Mouse (Mus musculus) small intestine, adult 2 months (tissue): ENCODE measurements at regions not wholly inside any gene's neighbourhood (a gene's known extent, or its start where the extent isn't known, plus 50 kb on each side); places are given as distances from the start of the nearest gene placed in this dataset.

Experiments used
- H3K27ac ChIP-seq: fragments of 200-500 bp; 2 replicates; pipeline ENCODE4 v1.5.1; 2012; ENCODE audit warnings: low read depth, low read length, control low read depth, inconsistent platforms; ENCODE audit not compliant: insufficient read depth
- H3K27me3 ChIP-seq: fragments of 200-500 bp; 2 replicates; pipeline ENCODE4 v1.6.1; 2012; ENCODE audit warnings: mild to moderate bottlenecking, moderate library complexity, low read length, inconsistent platforms; ENCODE audit not compliant: control insufficient read depth, insufficient read depth
- H3K36me3 ChIP-seq: fragments of 200-500 bp; 2 replicates; pipeline ENCODE4 v1.6.1; 2012; ENCODE audit warnings: mild to moderate bottlenecking, low read length, control low read depth, inconsistent platforms; ENCODE audit not compliant: control insufficient read depth, insufficient read depth
- H3K4me1 ChIP-seq: fragments of 200-500 bp; 2 replicates; pipeline ENCODE4 v1.6.1; 2012; ENCODE audit warnings: low read length, inconsistent platforms, mixed read lengths; ENCODE audit not compliant: control insufficient read depth, insufficient read depth, insufficient read length
- H3K4me3 ChIP-seq: fragments of 200-500 bp; 2 replicates; pipeline ENCODE4 v1.5.1; 2012; ENCODE audit warnings: low read depth, mild to moderate bottlenecking, control low read depth, inconsistent platforms, low read length, moderate library complexity
- CTCF ChIP-seq: fragments of 200-500 bp; IDR thresholded peaks from 2 replicates; pipeline ENCODE4 v1.5.1; 2012; ENCODE audit warnings: low read depth, mild to moderate bottlenecking, control low read depth, inconsistent platforms, low read length, moderate library complexity, mixed read lengths; ENCODE audit not compliant: insufficient replicate concordance, insufficient read length; ENCODE audit errors: extremely low read depth
- POLR2A ChIP-seq: fragments of 200-500 bp; IDR thresholded peaks from 2 replicates; pipeline ENCODE4 v1.6.1; 2012; ENCODE audit warnings: low read depth, mild to moderate bottlenecking, control low read depth, inconsistent platforms, low read length, moderate library complexity
- WGBS: fragments of 180-500 bp; shearing (Covaris S2); methylation state at CpG from one replicate; pipeline ENCODE4 v1.1.7; 2018; 5-methylcytosine and 5-hydroxymethylcytosine counted together

- WGBS, result 80% methylated on average over 11 of the region's 11 CpGs
- Histone ChIP-seq H3K27me3 (no peaks in the 10 kb centered on the region), H3K4me3 (no peak overlapping the region), H3K4me1 (peaks cover 5% of the 10 kb centered on the region; the same call in 1 of the 2 replicates), H3K36me3 (no peaks in the 10 kb centered on the region), H3K27ac (no peak overlapping the region)
- TF ChIP-seq POLR2A (no peak), CTCF (no peak)
These were observed 60.1 kb upstream of the Dlg1 start for GRCm38 (mm10) chr16:31603185-31603584.

DNA sequence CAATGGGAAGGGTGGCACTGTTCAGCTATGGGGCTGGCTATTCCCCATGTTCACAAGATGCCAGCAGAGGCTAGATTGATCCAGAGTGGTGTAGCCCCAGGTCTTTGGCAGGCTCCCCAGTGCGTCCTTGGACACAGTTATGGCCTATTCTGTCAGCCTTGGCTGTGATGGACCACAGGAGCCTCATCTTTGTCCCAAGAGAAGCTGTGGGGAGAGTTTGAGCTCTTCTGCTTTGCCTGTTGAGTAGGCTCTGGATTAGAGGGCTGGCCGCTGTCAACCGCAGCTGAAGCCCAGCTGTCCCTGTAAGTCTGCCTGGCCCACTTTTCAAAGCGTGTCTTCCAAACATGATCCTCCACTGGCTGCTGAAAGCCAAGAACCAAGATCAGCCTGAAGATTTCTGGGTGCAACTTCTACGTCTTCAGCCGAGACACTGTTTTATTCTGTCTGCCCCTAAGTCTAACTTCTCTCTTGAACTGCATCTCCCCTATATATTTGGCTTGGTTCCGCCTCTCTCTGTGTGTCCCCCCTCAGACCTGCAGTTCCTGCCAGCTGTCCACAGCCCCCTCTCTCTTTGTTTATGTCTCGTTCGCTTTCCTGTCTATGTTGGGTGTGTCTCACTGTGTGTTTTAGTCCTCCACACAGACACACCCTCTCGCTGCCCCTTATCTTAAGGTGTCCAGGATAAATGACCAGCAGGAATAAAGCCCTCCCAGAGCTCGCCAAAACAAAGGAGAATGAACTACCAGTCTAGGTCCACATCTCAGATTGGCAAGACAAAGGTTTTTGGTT lies 56.7 kb upstream of the Dlg1 start:
- Histone ChIP-seq H3K36me3 (no peaks in the 10 kb centered on the region), H3K27ac (no peak overlapping the region; the same call in 1 of the 2 replicates), H3K4me3 (no peak overlapping the region), H3K4me1 (peaks cover 4% of the 10 kb centered on the region; the same call in 1 of the 2 replicates), H3K27me3 (no peaks in the 10 kb centered on the region)
- no peak for TF ChIP-seq CTCF
- TF ChIP-seq POLR2A, result no peak
- WGBS, result 62% methylated on average over 11 of the region's 11 CpGs

GRCm38 (mm10) chr16:31608964-31609363 lies 54.3 kb upstream of the Dlg1 start:
- TF ChIP-seq POLR2A (no peak), CTCF (no peak)
- Histone ChIP-seq H3K27ac (no peak overlapping the region), H3K36me3 (no peaks in the 10 kb centered on the region), H3K4me3 (no peak overlapping the region), H3K27me3 (no peaks in the 10 kb centered on the region), H3K4me1 (peaks cover 4% of the 10 kb centered on the region; the same call in 1 of the 2 replicates)
- 50% methylated on average over 7 of the region's 7 CpGs for WGBS

GRCm38 (mm10) chr16:31609394-31610172 lies 53.7 kb upstream of the Dlg1 start:
- no peak for TF ChIP-seq CTCF
- no peak for TF ChIP-seq POLR2A
- no peaks in the 10 kb centered on the region for H3K36me3 ChIP-seq
- H3K27me3 ChIP-seq, result no peaks in the 10 kb centered on the region
- no peak overlapping the region for H3K27ac ChIP-seq
- H3K4me1 ChIP-seq, result peaks cover 4% of the 10 kb centered on the region; the same call in 1 of the 2 replicates
- no peak overlapping the region for H3K4me3 ChIP-seq
- 71% methylated on average over 10 of the region's 10 CpGs for WGBS
